Mouse (Mus musculus) testis, adult 2 months (tissue): ENCODE results near the gene Nox3. TPM values are rescaled to one million over a fixed set of nuclear protein-coding genes. Genes with fewer than 3 reads are reported as not detected.

ENCODE experiments used
- H3K27ac ChIP-seq: fragments of 200-500 bp; 2 replicates; pipeline ENCODE4 v1.5.1; 2012; ENCODE audit warnings: low read depth, low read length; ENCODE audit not compliant: control insufficient read depth, insufficient read depth
- H3K27me3 ChIP-seq: fragments of 200-500 bp; 2 replicates; pipeline ENCODE4 v1.6.1; 2012; ENCODE audit warnings: mild to moderate bottlenecking, low read length, moderate library complexity; ENCODE audit not compliant: control insufficient read depth, insufficient read depth
- H3K36me3 ChIP-seq: fragments of 200-500 bp; 2 replicates; pipeline ENCODE4 v1.6.1; 2012; ENCODE audit warnings: mild to moderate bottlenecking, low read length; ENCODE audit not compliant: control insufficient read depth, insufficient read depth
- H3K4me1 ChIP-seq: fragments of 200-500 bp; 2 replicates; pipeline ENCODE4 v1.6.1; 2012; ENCODE audit warnings: low read length; ENCODE audit not compliant: control insufficient read depth, insufficient read depth
- H3K4me3 ChIP-seq: fragments of 200-500 bp; 2 replicates; pipeline ENCODE4 v1.5.1; 2012; ENCODE audit warnings: low read depth, mild to moderate bottlenecking, low read length, moderate library complexity, mixed read lengths; ENCODE audit not compliant: control insufficient read depth
- CTCF ChIP-seq: fragments of 200-500 bp; IDR thresholded peaks from 2 replicates; pipeline ENCODE4 v1.5.1; 2012; ENCODE audit warnings: low read depth, mild to moderate bottlenecking, inconsistent platforms, low read length, moderate library complexity; ENCODE audit not compliant: control insufficient read depth, insufficient read depth, insufficient replicate concordance
- POLR2A ChIP-seq: fragments of 200-500 bp; IDR thresholded peaks from 2 replicates; pipeline ENCODE4 v1.6.1; 2012; ENCODE audit warnings: low read depth, mild to moderate bottlenecking, inconsistent platforms, low read length, moderate library complexity; ENCODE audit not compliant: control insufficient read depth
- polyA plus RNA-seq: library from polyadenylated mRNA; depleted of rRNA; stranded (reverse); fragments of >200 nt; gene quantifications from 2 replicates; pipeline ENCODE4 v1.2.3, GENCODE M21; 2012; rRNA removed

Nox3 gene
- polyA plus RNA-seq = 0.96 TPM in 2 replicates

DNA sequence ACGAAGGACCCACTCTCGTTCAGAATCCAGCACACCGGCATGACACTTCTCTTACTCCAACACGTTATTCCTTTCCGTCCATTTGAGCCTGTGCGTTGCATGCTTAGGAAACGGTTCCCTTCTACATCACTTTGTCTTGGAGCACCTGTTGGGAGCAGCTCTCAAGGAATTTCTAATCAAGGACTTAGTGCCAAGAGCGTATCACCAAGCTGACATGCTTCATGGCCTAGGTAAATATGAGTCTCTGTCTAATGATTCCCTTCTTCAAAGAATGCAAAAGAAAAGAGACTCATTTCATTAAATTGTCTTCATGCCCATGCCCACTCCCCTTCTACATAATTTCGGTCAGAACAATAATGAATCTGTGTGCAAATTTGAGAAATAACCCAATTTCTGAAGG is at the start of gene Nox3:
TSS of gene Nox3 (minus strand) at position 101 of the 400 bp plus-strand sequence.
- no peaks in the 10 kb centered on the region for H3K36me3 ChIP-seq
- H3K27ac ChIP-seq = no peak within 1 kb of the TSS
- no peak for TF ChIP-seq POLR2A
- TF ChIP-seq CTCF = no peak
- no peak within 1 kb of the TSS for H3K4me3 ChIP-seq
- H3K27me3 ChIP-seq = no peaks in the 10 kb centered on the region
- H3K4me1 ChIP-seq = no peaks in the 10 kb centered on the region

DNA sequence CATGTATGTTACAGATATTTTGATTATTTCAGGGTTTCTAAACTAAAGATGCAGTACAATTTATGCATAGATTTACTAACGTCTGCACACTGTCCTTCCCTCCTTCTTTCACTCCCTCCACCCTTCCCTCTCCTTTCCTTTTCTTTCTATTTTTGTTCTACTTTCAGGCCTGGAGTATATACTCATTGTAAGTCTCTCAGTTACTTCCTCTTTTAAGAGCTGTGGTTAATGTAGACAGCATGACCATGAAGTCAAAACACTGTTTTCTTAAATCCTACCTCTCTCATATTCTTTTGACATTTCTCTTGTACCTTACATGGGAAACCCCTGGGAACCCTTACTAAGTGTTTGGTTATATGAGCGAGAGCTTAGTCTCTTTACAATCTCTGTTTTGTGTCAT is 48.3 kb upstream of the Nox3 start:
- no peaks in the 10 kb centered on the region for H3K4me1 ChIP-seq
- TF ChIP-seq CTCF (no peak), POLR2A (no peak)
- no peak overlapping the region for H3K4me3 ChIP-seq
- H3K27ac ChIP-seq = no peak overlapping the region
- H3K36me3 ChIP-seq = no peaks in the 10 kb centered on the region
- no peaks in the 10 kb centered on the region for H3K27me3 ChIP-seq

DNA sequence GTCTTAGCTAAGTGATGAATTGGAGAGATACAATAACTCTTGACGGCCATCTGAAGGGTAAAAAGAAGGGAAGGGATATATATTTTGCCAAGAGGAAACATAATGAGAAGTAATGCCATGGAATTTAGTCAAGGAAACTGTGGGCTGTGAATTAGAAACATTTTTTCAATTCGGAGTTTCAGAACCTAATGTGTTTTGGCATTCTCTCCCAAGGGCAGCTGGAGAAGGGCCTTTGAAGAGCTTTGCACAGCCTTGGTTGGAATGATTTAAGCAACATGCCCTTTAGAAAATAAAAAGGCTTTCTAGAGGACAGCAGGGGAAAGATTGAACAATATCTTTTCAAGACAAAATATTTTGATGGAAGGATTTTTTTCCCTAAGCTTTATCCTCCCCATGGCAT is 40.9 kb upstream of the Nox3 start:
- no peak overlapping the region for H3K27ac ChIP-seq
- no peaks in the 10 kb centered on the region for H3K27me3 ChIP-seq
- H3K36me3 ChIP-seq = no peaks in the 10 kb centered on the region

DNA sequence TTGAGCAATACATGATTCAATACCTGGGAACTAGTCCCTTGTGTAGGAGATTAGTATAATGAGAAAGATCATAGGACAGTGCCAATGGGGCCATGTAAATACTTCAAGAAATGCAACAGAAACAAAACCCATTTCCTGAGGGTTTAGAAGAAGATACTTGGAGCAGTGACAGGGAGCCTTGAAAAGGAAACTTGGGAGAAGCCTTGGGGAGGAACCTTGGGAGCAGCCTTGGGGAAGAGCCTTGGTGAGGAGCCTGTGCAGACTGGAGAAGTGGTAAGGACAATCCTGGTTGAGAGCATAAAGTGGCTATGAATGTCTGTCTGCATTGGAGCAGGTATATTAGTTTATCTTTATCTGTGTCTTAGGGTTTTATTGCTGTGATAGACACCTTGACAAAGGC is 38.2 kb upstream of the Nox3 start:
- H3K27ac ChIP-seq = no peak overlapping the region
- H3K27me3 ChIP-seq = no peaks in the 10 kb centered on the region
- H3K36me3 ChIP-seq = no peaks in the 10 kb centered on the region
- TF ChIP-seq POLR2A (no peak), CTCF (no peak)
- H3K4me3 ChIP-seq = no peak overlapping the region
- no peaks in the 10 kb centered on the region for H3K4me1 ChIP-seq

More for the DNA sequence above, 40.9 kb upstream of the Nox3 start:
- Histone ChIP-seq H3K4me1 (no peaks in the 10 kb centered on the region), H3K4me3 (no peak overlapping the region)
- TF ChIP-seq CTCF (no peak), POLR2A (no peak)

DNA sequence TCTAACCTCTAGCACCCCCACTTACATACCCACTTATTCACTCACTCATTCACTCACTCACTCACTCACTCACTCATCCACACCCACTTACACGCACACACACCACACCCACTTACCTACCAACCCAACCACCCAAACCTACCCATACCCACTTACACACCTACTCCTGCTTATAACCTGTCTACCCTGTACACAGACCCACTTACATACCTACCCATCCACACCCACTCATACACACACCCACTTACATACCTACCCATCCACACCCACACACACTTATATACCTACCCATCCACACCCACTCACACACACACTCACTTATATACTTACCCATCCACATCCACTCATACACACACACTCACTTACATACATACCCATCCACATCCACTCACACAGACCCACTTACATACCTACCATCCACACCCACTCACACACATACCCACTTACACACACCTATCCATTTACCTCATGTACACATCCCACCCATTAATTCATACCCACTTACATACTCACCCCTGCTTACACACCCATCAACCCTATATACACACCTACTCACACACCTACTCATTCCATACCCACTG is 9.4 kb upstream of the Nox3 start:
- Histone ChIP-seq H3K27me3 (no peaks in the 10 kb centered on the region), H3K4me3 (no peak overlapping the region), H3K27ac (no peak overlapping the region), H3K36me3 (no peaks in the 10 kb centered on the region), H3K4me1 (no peaks in the 10 kb centered on the region)
- no peak for TF ChIP-seq CTCF
- no peak for TF ChIP-seq POLR2A

DNA sequence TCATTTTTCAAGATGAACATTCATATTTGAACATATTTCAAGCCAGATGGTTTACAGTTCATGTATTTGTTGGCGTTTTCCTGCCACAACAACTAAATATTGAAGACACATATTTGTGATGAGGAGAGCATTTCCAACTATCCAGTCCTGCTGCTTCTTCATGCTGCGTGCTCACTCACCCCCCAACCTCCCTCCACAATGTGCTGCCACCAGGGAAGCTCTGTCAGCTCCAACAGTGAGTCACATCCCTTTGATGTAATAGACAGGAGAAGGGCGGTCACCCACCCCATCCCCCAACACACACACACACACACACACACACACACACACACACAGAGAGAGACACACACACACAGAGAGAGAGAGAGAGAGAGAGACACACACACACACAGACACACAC is 6.3 kb upstream of the Nox3 start:
- no peak overlapping the region for H3K27ac ChIP-seq
- H3K27me3 ChIP-seq = no peaks in the 10 kb centered on the region
- H3K36me3 ChIP-seq = no peaks in the 10 kb centered on the region
- TF ChIP-seq CTCF (no peak), POLR2A (no peak)
- H3K4me3 ChIP-seq = no peak overlapping the region
- no peaks in the 10 kb centered on the region for H3K4me1 ChIP-seq

DNA sequence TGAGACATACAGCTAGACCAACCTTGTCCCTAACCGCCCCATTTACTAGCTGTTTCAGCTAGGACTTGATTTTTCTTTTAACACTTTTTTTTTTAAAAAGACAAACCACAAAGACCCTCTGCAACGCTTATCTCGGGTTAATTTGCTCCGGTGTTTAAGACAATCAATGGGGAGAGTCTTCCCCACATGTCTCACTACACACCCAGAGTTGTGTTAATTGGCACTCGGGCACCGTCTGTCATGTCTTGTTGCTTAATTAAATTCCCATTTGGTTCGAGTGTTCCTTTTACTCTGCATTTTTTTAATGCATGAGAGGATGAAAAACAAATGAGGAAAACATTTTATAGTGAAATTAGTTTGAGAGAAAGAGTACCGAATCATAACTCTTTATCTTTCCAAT is 3.2 kb downstream of the Nox3 start:
- Histone ChIP-seq H3K4me1 (no peaks in the 10 kb centered on the region), H3K27me3 (no peaks in the 10 kb centered on the region), H3K4me3 (no peak overlapping the region), H3K27ac (no peak overlapping the region), H3K36me3 (no peaks in the 10 kb centered on the region)
- no peak for TF ChIP-seq POLR2A
- TF ChIP-seq CTCF = no peak

DNA sequence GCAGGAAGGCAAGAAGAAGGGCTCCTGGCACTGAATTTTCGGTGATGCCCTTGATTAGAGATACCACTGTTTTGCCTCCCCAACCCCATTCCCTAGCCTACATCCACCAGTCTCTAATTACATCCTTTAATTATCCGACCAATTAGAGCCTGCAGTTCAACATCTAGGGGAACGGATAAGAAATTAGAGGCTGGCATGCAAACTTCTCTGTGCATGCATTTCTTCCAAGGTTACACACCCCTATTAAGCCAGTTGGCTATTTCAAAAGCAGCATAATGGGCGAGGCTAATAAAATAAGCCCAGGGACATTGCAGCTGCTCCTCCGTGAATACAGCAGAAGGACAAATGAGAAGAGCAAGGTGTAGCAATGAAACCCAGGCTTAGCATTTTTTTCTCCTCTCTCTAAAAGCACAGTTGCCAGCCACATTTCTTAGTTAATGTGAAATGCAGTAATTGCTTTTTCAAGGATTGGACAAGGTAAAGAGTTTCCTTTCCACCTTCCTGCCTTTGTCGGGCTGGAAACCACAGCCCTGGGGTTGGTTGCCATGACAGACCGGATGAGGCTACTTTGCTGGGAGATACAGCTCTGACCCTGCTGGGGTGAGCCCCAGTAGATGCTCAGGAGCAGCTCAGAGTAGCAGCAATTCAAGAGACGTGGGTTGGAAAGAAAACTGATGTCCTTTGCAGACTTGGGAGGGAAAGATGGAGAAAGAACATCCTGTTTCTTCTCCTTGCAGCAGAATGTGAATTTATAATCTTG is 5.4 kb downstream of the Nox3 start:
- Histone ChIP-seq H3K4me3 (no peak overlapping the region), H3K27me3 (no peaks in the 10 kb centered on the region), H3K27ac (no peak overlapping the region), H3K36me3 (no peaks in the 10 kb centered on the region), H3K4me1 (no peaks in the 10 kb centered on the region)
- TF ChIP-seq POLR2A = no peak
- TF ChIP-seq CTCF = no peak
